Mouse (Mus musculus) lung, postnatal 14 days (tissue): ENCODE measurements around the gene Atxn2.
"Not testable (repeated sequence)": the region's sequence is repeated elsewhere in the genome, so short reads cannot be mapped to it uniquely, and the experiment has no call there.

ENCODE experiments used
- DNase-seq: peaks from one replicate; pipeline ENCODE4 v3.0.0; 2021

Gene Atxn2

GRCm38 (mm10) chr5:121712232-121712933, 1.2 kb downstream of the Atxn2 start:
- DNase-seq = peak; percentile 33

DNA sequence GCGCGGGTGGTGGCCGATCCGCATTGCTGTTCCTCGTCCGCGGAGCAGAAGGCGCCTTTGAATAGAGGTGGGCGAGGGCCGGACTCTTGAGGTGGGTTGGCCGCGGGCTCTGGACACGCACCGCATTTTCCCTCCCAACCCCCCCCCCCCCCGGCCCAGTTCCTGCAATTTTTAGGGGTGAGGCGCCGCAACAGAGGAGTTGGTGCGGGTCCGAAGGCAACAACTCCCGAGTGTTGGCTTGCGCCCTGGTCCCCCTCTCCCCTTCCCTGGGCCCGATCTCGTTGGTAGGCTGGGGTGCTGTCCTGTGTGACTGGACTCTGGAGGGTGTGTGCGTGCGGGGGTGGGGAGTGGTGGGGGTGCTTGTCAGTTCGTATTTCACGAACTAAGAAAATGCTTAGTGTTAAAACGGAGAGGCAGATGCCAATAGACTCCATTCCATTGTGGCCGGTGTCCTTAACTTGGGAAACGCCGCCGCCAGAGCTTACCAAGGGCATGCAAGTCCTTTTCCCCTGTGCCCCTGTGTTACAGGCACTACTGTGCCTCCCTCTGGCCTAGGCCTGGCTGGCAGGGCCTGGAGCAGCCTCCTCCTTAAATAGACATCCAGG, 1.9 kb downstream of the Atxn2 start:
- DNase-seq = peak; percentile 53

GRCm38 (mm10) chr5:121714331-121714730, 3.2 kb downstream of the Atxn2 start:
- no peak for DNase-seq

DNA sequence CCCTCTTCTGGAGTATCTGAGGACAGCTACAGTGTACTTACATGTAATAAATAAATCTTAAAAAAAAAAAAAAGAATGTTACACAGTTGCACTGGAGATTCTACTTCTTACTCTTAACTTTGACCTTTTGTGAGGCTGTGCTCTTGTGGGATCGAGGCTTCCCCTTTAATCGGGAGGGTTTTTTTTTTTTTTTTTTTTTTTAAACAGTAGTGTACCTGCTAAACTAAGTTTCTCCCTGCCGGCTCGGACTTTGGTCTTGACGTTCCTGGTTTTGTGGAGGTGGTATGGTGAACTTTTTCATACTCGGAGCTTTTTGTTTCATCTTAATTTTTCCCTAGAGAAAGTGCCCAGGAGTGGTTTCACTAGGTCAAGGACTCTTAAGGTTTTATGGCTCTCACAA, 3.8 kb downstream of the Atxn2 start:
- no peak for DNase-seq

- DNase-seq = no peak
Observed at GRCm38 (mm10) chr5:121718462-121718861, 7.3 kb downstream of the Atxn2 start.

GRCm38 (mm10) chr5:121720888-121721585, 9.9 kb downstream of the Atxn2 start:
- DNase-seq = no peak

DNA sequence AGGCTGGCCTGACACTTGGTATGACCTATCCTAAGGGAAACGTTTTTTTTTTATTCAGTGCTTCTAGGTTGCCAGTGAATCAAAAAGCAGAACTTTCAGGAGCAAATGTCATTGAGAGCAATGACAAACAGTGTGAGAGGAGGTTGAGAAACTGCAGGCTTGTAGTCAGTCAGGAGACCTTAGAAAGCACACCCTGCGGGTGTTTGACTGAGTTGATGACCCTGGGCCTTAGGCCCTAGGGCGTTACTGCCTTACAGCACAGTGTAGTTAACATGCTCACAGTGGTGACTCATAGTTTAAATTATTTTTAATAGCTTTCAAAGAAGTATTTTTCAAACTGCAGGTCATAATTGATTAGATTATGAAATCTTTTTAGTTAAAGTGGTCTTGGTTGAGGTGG, 10.7 kb downstream of the Atxn2 start:
- no peak for DNase-seq

GRCm38 (mm10) chr5:121724678-121725077, 13.5 kb downstream of the Atxn2 start:
- DNase-seq = no peak

- no peak for DNase-seq
Observed at GRCm38 (mm10) chr5:121730057-121730456, 18.9 kb downstream of the Atxn2 start.

DNA sequence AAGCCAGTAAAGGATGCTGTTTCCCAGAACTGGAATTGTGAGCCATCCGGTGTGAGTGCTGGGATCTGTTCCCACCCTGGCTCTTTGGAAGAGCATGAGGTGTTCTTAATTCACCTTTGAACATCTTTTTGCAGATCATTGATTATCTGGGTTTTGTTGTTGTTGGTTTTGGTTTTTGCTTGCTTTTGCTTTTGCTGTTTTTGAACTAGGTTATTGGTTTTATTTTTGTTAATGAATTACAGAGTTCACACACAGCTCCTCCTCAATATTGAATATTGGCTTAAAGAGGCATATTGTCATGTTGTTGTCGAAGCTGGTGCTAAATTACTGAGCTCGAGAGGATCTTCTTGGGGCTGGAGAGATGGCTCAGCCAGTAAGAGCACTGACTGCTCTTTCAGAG, 25.5 kb downstream of the Atxn2 start:
- no peak for DNase-seq

DNA sequence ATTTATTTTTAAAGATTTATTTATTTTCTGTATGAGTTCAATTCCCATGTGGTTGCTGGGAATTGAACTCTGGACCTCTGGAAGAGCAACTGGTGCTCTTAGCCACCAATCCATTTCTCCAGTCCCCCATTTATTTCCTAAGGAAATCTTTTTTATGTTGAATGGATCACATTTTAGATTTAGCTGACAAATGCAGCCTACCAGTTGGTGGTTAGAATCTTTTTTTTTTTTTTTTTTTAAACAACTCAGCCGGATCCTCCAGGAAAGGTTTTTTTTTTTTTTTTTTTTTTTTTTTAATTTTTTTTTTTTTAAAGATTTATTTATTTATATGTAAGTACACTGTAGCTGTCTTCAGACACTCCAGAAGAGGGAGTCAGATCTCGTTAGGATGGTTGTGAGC, 27.0 kb downstream of the Atxn2 start:
- not testable (repeated sequence) for DNase-seq

DNA sequence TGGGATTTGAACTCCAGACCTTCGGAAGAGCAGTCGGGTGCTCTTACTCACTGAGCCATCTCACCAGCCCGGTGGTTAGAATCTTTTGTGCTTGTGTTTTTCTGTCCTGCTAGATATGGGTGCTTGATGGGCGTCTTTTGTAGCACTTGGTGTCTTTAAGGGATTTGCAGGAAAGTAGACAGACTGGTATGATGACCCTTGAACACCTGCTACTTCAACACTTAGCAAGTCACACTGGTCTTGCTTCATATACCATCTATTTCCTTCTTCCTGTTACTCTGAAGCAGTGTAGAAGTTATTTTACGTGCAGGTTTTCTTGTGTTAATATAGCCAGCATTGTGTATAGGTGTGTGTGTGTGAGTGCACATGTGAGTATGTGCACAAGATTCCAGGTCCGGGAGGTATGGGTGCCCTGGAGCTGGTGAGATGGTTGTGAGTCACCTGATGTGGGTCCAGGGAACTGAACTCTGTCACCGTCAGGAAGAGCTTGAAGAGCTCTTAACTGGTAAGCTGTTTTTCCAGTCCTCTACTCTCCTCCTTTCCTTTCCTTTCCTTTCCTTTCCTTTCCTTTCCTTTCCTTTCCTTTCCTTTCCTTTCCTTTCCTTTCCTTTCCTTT, 27.5 kb downstream of the Atxn2 start:
- no peak for DNase-seq

- DNase-seq = no peak
Observed at GRCm38 (mm10) chr5:121740516-121740915, 29.4 kb downstream of the Atxn2 start.

DNA sequence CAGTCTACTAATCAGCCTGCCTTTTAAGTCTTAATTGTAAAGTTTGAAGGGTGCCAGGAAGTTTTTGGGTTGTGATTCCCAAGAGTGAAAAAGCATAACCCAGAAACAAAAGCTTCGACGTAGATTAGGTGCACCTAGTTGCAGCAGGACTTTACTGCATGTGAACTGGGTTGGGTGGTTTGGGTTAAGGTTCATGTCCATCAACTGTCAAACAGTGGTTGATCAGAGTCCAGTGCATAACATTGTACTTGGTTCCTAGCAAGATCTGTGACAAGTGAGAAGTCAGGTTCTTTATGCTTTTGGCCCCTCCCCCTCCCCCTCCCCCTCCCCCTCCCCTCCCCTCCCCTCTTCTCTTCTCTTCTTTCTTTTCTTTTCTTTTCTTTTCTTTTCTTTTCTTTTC, 31.8 kb downstream of the Atxn2 start:
- no peak for DNase-seq

- not testable (repeated sequence) for DNase-seq
Observed at GRCm38 (mm10) chr5:121747884-121748594, 36.9 kb downstream of the Atxn2 start.

DNA sequence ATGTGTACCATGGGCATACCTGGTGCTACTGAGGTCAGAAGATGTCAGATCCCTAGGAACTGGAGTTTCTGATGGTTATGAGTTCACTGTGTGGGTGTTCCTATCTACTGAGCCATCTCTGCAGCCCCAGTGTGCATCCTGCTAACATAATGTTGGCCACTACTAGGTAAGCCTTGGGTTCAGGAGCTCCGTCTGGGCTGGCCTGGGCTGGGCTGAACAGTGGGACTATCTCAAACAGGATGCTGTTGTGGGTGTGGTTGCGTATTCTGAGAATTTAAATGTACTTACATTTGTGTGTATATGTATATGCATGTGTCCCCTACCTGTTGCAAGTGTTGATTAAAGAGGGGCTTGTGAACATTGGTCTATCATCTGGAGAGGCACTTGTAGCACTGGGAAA, 38.5 kb downstream of the Atxn2 start:
- DNase-seq = no peak

DNA sequence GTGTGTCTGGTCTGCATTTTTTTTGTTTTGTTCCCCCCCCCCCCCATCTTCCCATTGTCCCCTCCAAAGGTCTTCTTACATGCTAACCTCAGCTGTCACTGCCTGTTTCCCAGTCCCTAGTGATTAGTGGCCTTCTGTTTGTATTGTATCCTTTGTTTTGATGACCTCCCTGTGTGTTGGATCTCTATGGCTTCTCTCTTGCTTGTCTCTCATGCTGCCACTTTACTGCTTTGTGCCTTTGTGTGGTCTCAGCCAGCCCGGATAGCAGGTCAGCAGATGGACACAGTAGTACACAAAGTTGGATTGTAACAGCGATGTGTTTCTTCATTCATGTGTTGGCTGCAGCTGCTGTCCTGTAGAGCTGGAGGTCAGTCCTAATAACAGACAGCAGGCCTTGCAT, 46.8 kb downstream of the Atxn2 start:
- no peak for DNase-seq

- DNase-seq = no peak
Observed at GRCm38 (mm10) chr5:121758341-121758740, 47.2 kb downstream of the Atxn2 start.

DNA sequence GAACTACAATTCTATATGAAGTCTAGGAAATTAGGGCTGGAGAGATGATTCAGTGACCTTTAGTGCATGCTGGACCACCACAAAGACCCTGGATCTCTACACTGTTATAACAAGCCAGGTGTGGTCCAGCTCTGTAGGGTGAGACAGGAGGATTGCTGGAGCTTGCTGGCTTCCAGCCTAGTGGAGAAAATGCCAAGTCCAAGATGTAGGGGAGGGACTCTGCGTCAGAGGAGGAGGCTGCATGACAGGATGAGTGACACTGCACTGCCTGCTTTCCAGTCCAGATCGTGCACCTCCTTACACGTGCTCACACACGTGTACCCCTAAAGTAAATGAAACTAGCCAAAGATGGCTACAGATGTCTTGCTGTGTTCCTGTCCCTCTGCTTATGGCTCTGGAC, 48.8 kb downstream of the Atxn2 start:
- DNase-seq = no peak

DNA sequence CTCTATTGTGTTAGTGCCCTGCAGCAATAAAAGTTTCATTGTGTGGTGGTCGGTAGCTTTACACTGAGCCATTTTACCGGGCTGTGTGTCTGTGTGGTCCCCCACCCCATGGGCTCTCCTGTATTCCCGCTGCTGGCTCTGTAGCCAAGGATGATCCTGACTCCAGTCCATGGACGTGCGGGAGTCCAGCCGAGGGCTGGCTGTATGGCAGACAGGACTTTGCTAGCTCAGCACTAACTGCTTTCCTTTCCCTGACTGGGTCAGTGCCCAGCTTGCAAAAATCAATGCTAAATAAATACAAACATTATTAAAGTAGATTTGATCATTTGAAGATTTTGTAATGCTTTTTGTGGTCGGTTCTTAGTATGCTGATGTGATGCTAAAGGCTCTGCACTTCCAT, 50.3 kb downstream of the Atxn2 start:
- no peak for DNase-seq

- no peak for DNase-seq
Observed at GRCm38 (mm10) chr5:121762949-121763348, 51.8 kb downstream of the Atxn2 start.

- DNase-seq = no peak
Observed at GRCm38 (mm10) chr5:121765020-121765419, 53.9 kb downstream of the Atxn2 start.
